Mouse (Mus musculus) heart, adult 9 months (tissue): ENCODE measurements around the gene Slc6a20b.

Experiments used
- DNase-seq, 2 experiments: peaks; one replicate each; pipeline ENCODE4 v3.0.0; 2022; ENCODE audit warnings: low spot score in 2 of 2

Gene Slc6a20b

GRCm38 (mm10) chr9:123595194-123595593 lies 37.2 kb downstream of the Slc6a20b start:
- no peak for DNase-seq

DNA sequence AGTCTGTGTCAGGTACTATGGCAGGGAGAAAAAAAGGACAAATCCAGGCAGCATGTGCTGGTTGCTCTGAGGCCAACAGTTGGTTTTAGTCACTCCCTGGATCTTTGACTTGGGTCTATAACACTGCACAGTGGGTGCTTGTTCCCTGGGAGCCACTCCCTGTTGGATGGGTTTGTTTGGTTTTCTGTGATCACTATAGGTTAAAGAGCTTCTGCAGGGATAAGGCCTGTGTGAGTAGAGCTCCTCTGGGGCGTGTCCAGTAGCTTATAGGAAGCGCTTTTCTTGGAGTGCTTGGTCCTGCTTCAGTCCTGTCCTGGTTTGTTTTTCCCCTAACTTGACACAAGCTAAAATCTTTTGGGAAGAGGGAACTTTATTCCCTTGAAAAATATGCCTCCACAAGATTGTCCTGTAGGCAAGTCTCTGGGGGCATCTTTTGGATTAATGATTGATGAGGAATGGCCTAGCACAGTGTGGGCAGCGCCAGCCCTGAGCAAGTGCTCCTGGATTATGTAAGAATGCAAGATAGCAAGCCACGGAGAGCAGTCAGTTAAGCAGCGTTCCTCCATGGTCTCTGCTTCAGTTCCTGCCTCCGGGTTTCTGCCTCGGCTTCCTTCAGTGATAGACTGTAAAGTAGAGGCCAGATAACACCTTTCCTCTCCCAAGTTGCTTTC lies 43.0 kb downstream of the Slc6a20b start:
- DNase-seq, result no peak

DNA sequence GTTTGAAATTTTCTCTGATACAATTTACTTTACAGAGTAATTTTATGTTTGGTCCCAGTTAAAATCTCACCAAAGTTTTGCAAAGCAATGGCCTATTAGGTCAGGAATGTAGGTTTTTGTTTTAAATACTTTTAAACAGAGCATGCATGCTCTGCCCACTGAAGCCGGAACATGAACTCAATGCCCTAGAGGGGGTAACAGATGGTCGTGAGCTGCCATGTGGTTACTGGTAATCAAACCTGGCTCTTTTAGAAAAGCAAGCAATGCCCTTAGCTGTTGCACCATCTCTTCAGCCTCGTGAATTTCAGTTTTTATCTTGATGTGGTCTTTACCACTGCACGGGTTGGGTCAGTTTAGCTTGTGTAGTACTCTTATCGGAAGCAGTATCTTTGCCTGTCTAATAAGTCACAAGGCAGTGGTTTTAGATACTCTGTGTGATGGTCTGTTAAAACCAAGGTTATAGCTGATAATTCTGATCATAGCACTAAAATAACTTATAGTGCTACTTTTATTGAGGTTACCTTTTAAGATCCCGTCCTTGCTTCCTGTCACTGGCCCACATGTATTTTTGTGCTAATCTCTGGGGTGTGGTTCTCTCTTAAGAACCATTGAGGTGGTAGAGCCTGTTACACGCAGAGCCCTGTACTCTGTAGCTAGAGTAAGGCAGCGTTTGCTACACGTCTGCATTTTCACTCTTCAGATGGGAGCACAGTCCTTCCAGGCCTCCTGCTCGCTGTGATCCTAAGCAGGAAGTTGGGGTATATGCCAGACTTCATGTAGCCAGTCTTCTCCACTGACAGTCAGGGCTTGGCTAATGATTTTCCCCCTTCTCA lies 54.8 kb downstream of the Slc6a20b start:
- no peak for DNase-seq

DNA sequence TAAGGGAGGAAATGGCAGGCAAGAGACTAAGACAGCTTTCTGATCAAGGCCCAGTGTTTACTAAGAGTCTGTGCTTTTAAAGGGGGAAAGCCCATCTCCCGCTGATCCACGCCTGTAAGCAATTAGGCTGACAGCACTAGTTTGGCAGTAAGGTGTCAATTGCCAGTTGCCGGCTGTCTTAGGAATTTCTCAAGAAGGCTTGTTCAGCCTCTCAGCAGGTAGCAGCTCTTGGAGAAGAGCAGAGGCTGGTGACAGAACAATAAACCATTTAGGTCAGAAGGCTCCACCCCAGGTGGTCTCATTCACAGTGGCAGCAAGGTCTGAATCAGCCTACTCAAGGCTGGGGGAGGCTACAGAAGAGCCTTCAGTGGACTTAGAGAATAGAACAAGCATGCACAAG lies 77.8 kb downstream of the Slc6a20b start:
- no peak for DNase-seq
